Mouse (Mus musculus) intestine, postnatal 0 days (tissue): Measurements from ENCODE around the gene Glb1l. TPM values are rescaled to one million over a fixed set of nuclear protein-coding genes. Genes with fewer than 3 reads are reported as not detected.
"Not testable (repeated sequence)": the region's sequence is repeated elsewhere in the genome, so short reads cannot be mapped to it uniquely, and the experiment has no call there.

Experiments
- ATAC-seq: fragments of 200-750 bp; cut with Nextera tagmentation; 2 replicates; pipeline ENCODE4 v1.8.0; 2017; ENCODE audit warnings: mild to moderate bottlenecking, moderate TSS enrichment, moderate library complexity
- H3K27ac ChIP-seq: fragments of 300-500 bp; sonication (generic); 2 replicates; pipeline ENCODE4 v1.5.1; 2014; ENCODE audit warnings: mild to moderate bottlenecking, low read depth, low read length, moderate library complexity
- H3K27me3 ChIP-seq: fragments of 300-500 bp; sonication (generic); replicated peaks from 2 replicates; pipeline ENCODE4 v1.6.1; 2014; ENCODE audit warnings: low read length, mixed read lengths; ENCODE audit not compliant: control insufficient read depth, insufficient read depth
- H3K36me3 ChIP-seq: fragments of 300-500 bp; sonication (generic); 2 replicates; pipeline ENCODE4 v1.6.1; 2014; ENCODE audit warnings: mild to moderate bottlenecking, moderate library complexity; ENCODE audit not compliant: control insufficient read depth, insufficient read depth
- H3K4me1 ChIP-seq: fragments of 300-500 bp; sonication (generic); replicated peaks from 2 replicates; pipeline ENCODE4 v1.6.1; 2014; ENCODE audit warnings: antibody characterized with exemption, low read length, mixed read lengths; ENCODE audit not compliant: control insufficient read depth, insufficient read depth
- H3K4me2 ChIP-seq: fragments of 300-500 bp; sonication (generic); replicated peaks from 2 replicates; pipeline ENCODE4 v1.6.1; 2014; ENCODE audit warnings: low read depth, mild to moderate bottlenecking, moderate library complexity
- H3K4me3 ChIP-seq: fragments of 300-500 bp; sonication (generic); 2 replicates; pipeline ENCODE4 v1.5.1; 2014; ENCODE audit warnings: low read depth, low read length
- H3K9ac ChIP-seq: fragments of 300-500 bp; sonication (generic); 2 replicates; pipeline ENCODE4 v1.6.1; 2014; ENCODE audit warnings: mild to moderate bottlenecking, low read depth, low read length
- H3K9me3 ChIP-seq: fragments of 300-500 bp; sonication (generic); 2 replicates; pipeline ENCODE4 v1.6.1; 2016; ENCODE audit warnings: mixed run types; ENCODE audit not compliant: control insufficient read depth
- CTCF ChIP-seq: sonication (generic); IDR thresholded peaks from 2 replicates; pipeline ENCODE4 v1.5.1; 2016; ENCODE audit warnings: low read depth, mild to moderate bottlenecking, control low read depth, antibody characterized with exemption, moderate library complexity
- WGBS: fragments of 180-500 bp; shearing (Covaris S2); extraction: QIAGEN DNeasy Blood & Tissue Kit; methylation state at CpG from one replicate; pipeline ENCODE4 v1.1.7; 2014; 5-methylcytosine and 5-hydroxymethylcytosine counted together
- polyA plus RNA-seq: library from polyadenylated mRNA; unstranded; fragments of >200 nt; fragmentation: Nextera tagmentation; extraction: Ambion mirVana; gene quantifications from 2 replicates; pipeline ENCODE4 v1.2.1, GENCODE M21; 2015

The Glb1l gene
- polyA plus RNA-seq, 1 experiment from 2014 or later = 3.6 TPM

DNA sequence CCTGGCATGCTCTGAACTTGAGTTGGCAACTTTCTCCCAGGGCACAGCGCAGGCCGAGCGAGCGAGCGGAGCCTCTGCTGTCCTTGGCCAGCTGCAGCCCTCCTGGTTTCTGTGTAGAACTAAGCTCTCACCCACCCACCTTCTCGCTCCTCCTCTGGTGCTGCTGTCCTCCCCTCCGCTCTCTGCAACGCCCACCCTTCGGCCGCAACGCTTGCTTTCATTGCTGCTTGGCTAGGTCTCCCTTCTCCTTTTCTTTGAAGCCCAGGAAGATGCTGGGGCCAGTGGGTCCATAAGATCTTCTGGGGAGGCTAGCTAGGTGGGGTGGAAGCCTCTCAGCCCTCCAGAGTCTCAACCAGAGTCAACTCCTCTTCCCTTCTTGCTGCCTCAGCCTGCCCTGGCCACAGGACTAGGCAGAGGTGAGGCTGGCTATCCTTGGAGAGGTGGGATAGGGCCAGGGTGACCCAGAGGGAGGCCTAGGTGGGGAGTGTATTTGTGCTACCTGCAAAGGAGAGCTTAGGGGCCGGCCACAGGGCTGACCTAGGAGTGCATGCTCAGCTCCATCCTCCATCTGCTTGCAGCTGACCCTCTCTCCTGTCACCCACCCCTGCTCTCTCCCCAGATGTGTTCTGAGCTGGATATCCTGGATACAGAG lies 33.7 kb upstream of the Glb1l start:
- WGBS = 93% methylated on average over 12 of the region's 12 CpGs
- H3K4me2 ChIP-seq = no peak overlapping the region
- peaks cover 37% of the 10 kb centered on the region for H3K36me3 ChIP-seq
- no peak overlapping the region for H3K27ac ChIP-seq
- no peaks in the 10 kb centered on the region for H3K4me1 ChIP-seq
- ATAC-seq = peak; percentile 12
- H3K4me3 ChIP-seq = no peak overlapping the region
- no peak overlapping the region for H3K9ac ChIP-seq
- TF ChIP-seq CTCF = no peak
- no peaks in the 10 kb centered on the region for H3K9me3 ChIP-seq
- no peaks in the 10 kb centered on the region for H3K27me3 ChIP-seq

DNA sequence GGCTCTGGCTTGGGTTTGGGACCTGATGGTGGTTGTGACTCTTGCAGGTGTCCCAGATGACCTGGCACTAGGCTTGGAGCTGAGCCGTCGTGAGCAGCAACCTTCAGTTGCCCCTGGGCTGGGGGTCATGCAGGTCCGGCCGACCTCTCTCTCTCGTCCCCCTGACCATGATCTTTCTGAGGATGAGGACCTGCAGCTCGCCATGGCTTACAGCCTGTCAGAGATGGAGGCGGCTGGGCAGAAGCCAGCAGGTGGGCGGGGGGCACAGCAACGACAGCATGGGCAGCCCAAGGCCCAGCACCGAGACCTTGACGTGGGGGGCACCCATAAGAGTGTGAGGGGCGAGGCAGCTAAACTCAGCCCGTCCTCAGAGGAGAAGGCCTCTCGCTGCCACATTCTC lies 32.8 kb upstream of the Glb1l start:
- Histone ChIP-seq H3K36me3 (peaks cover 39% of the 10 kb centered on the region), H3K27me3 (no peaks in the 10 kb centered on the region), H3K9ac (no peak overlapping the region), H3K4me3 (no peak overlapping the region), H3K9me3 (no peaks in the 10 kb centered on the region), H3K4me2 (no peak overlapping the region), H3K4me1 (no peaks in the 10 kb centered on the region), H3K27ac (no peak overlapping the region)
- WGBS = 84% methylated on average over 14 of the region's 14 CpGs
- ATAC-seq = no peak
- TF ChIP-seq CTCF = no peak

DNA sequence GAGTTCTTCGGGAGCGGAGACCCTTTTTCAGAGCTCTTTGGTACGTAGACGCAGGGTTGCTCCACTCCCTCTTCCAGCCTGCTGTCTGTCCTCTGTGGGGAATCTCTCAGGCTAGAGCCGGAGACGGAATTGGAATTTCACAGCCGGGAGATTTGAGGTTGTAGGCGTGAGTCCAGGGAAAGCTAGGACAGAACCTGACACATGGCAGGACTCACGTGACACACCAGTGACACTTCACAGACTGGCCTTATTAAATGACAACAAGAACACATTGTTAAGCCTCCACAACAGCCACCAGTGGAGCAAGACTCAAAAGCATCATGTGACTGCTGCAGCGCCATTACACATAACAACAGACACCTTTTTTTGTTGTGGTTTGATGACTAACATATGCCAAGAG lies 29.0 kb upstream of the Glb1l start:
- Histone ChIP-seq H3K36me3 (peaks cover 36% of the 10 kb centered on the region), H3K9me3 (no peaks in the 10 kb centered on the region), H3K4me3 (no peak overlapping the region), H3K9ac (no peak overlapping the region), H3K4me2 (no peak overlapping the region), H3K4me1 (no peaks in the 10 kb centered on the region; the same call in 1 of the 2 replicates), H3K27me3 (no peaks in the 10 kb centered on the region), H3K27ac (no peak overlapping the region)
- ATAC-seq = no peak
- no peak for TF ChIP-seq CTCF
- 88% methylated on average over 10 of the region's 10 CpGs for WGBS

DNA sequence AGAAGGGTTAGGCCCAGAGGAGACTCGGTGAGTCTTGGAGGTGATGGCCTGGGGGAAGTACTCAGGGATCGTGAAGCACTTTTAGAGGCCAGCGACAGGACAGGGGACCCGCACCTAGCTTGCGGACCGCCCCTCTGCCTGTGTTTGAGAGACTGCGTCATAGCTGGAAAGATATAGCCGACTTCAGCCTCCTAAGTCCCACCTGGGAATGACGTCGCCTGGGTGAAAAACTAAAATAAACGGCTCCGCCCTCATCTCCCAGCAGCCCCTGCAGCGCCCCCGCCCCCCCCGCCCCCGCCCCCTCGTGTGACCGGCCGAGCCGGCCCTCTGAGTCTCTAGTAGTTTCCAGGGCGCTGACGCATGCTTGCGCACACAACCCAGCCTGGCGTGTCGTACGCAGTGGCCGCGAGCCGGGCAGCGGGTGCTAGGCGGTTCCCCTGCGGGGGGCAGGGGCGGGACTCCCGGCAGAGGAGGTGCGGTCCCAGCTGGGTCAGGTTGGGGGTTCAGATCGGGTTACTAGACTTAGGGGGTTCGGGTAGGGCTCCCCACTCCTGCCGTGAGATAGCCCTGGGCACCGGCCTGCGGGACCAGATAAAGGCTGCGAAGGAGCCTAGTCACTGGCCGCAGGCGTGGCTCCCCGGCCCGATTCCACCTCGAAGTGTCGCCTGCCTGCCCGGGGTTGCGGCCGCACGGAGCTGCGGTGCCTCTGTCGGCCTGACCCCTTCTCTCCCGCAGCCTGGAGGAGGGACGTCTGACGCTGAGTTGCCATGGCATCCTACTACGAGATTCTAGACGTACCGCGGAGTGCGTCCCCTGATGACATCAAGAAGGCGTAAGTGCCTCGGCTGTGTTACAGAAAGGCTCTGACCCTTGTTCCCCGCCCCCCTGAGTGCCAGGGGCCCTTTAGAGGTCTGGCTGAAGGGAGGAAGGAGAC lies 25.8 kb upstream of the Glb1l start, which contains the start of gene Dnajb2:
TSS of gene Dnajb2 (plus strand) at position 290 of the 934 bp plus-strand sequence.
- TF ChIP-seq CTCF = no peak
- under 1% methylated on average over 63 of the region's 64 CpGs for WGBS

DNA sequence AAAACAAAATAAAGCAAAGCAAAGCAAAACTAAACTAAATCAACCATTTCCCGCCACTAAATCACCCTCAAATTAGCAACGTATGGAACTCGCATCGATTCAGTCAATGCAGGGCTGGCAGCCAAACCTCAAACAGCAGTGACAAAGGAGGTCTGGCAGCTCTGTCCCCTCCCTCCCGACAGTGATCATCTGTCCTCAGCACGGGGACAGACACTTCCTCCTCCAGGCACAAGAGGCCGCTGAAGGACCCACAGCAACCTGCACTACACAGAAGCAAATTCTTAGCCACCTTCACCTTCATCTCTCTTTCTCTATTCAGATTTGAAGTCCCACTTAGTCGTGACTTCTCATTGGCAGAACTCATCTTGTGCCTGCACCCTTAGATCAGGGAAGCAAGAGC lies 24.0 kb upstream of the Glb1l start:
- ATAC-seq = no peak
- Histone ChIP-seq H3K4me3 (no peak overlapping the region), H3K4me1 (no peaks in the 10 kb centered on the region; the same call in 1 of the 2 replicates), H3K9ac (no peak overlapping the region), H3K36me3 (peaks cover 4% of the 10 kb centered on the region; the same call in 1 of the 2 replicates), H3K27ac (no peak overlapping the region), H3K9me3 (no peaks in the 10 kb centered on the region), H3K27me3 (no peaks in the 10 kb centered on the region), H3K4me2 (peak overlapping the region; percentile 39; the same call in 1 of the 2 replicates)
- peak; percentile 80 for TF ChIP-seq CTCF
- WGBS = 1% methylated on average over 8 of the region's 8 CpGs

More for the DNA sequence above, 25.8 kb upstream of the Glb1l start, which contains the start of gene Dnajb2:
- H3K4me1 ChIP-seq = no peaks in the 10 kb centered on the region; the same call in 1 of the 2 replicates
- no peaks in the 10 kb centered on the region for H3K27me3 ChIP-seq
- peak within 1 kb of the TSS; percentile 69 for H3K4me3 ChIP-seq
- peak; percentile 90 for ATAC-seq
- H3K27ac ChIP-seq = peak within 1 kb of the TSS; percentile 79
- peaks cover 18% of the 10 kb centered on the region; the same call in 1 of the 2 replicates for H3K36me3 ChIP-seq
- no peaks in the 10 kb centered on the region for H3K9me3 ChIP-seq
- peak within 1 kb of the TSS; percentile 98 for H3K4me2 ChIP-seq
- peak within 1 kb of the TSS; percentile 81 for H3K9ac ChIP-seq

DNA sequence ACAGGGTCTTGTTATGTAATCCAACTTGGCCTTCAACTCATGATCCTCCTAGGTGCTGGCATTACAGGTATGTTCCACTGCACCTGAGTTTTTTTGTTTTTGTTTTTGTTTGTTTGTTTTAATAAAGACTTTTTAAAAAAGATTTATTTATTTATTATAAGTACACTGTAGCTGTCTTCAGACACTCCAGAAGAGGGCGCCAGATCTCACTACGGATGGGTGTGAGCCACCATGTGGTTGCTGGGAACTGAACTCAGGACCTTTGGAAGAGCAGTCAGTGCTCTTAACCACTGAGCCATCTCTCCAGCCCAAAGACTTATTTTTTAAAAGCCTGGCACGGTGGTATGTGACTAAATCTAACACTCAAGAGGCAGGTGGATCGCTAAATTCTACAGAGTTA lies 21.9 kb upstream of the Glb1l start:
- WGBS = 64% methylated on average over 4 of the region's 4 CpGs

More for the DNA sequence above, 21.9 kb upstream of the Glb1l start:
- not testable (repeated sequence) for H3K9ac ChIP-seq, ATAC-seq, H3K4me3 ChIP-seq, H3K9me3 ChIP-seq, H3K36me3 ChIP-seq, H3K4me1 ChIP-seq, H3K27ac ChIP-seq, H3K27me3 ChIP-seq, H3K4me2 ChIP-seq
- TF ChIP-seq CTCF = peak; percentile 37
